Mouse (Mus musculus) lung, postnatal 0 days (tissue): ENCODE measurements around the gene Lrrtm4. TPM values are rescaled to one million over a fixed set of nuclear protein-coding genes. Genes with fewer than 3 reads are reported as not detected.

Source experiments
- ATAC-seq: fragments of 200-750 bp; cut with Nextera tagmentation; 2 replicates; pipeline ENCODE4 v1.8.0; 2017; ENCODE audit warnings: moderate library complexity
- DNase-seq: peaks from one replicate; pipeline ENCODE4 v3.0.0-alpha.2; 2016; ENCODE audit warnings: low spot score
- H3K27ac ChIP-seq: fragments of 300-500 bp; sonication (generic); 2 replicates; pipeline ENCODE4 v1.5.1; 2014; ENCODE audit warnings: antibody characterized with exemption, mild to moderate bottlenecking, low read length, mixed read lengths
- H3K27me3 ChIP-seq: fragments of 300-500 bp; sonication (generic); replicated peaks from 2 replicates; pipeline ENCODE4 v1.6.1; 2014; ENCODE audit warnings: low read length, mixed read lengths; ENCODE audit not compliant: insufficient read depth
- H3K36me3 ChIP-seq: fragments of 300-500 bp; sonication (generic); 2 replicates; pipeline ENCODE4 v1.6.1; 2014; ENCODE audit warnings: low read length, mixed read lengths; ENCODE audit not compliant: insufficient read depth
- H3K4me1 ChIP-seq: fragments of 300-500 bp; sonication (generic); 2 replicates; pipeline ENCODE4 v1.6.1; 2014; ENCODE audit warnings: antibody characterized with exemption, low read depth, low read length, mixed read lengths; ENCODE audit not compliant: insufficient read depth
- H3K4me2 ChIP-seq: fragments of 300-500 bp; sonication (generic); replicated peaks from 2 replicates; pipeline ENCODE4 v1.6.1; 2014; ENCODE audit warnings: low read depth, mild to moderate bottlenecking, low read length, moderate library complexity, mixed read lengths
- H3K4me3 ChIP-seq: fragments of 300-500 bp; sonication (generic); 2 replicates; pipeline ENCODE4 v1.5.1; 2014; ENCODE audit warnings: low read depth, low read length
- H3K9ac ChIP-seq: fragments of 300-500 bp; sonication (generic); replicated peaks from 2 replicates; pipeline ENCODE4 v1.6.1; 2014; ENCODE audit warnings: low read depth, mild to moderate bottlenecking
- H3K9me3 ChIP-seq: fragments of 300-500 bp; sonication (generic); 2 replicates; pipeline ENCODE4 v1.6.1; 2016; ENCODE audit warnings: low read length, mixed read lengths
- CTCF ChIP-seq: IDR thresholded peaks from 2 replicates; pipeline ENCODE4 v1.5.1; 2016; ENCODE audit warnings: antibody characterized with exemption, mild to moderate bottlenecking
- EP300 ChIP-seq: IDR thresholded peaks from 2 replicates; pipeline ENCODE4 v1.6.1; 2016; ENCODE audit warnings: antibody characterized with exemption, mild to moderate bottlenecking, control low read depth
- WGBS: fragments of 180-500 bp; shearing (Covaris S2); extraction: QIAGEN DNeasy Blood & Tissue Kit; methylation state at CpG from one replicate; pipeline ENCODE4 v1.1.7; 2014; 5-methylcytosine and 5-hydroxymethylcytosine counted together
- polyA plus RNA-seq: library from polyadenylated mRNA; unstranded; fragments of >200 nt; fragmentation: Nextera tagmentation; extraction: Ambion mirVana; gene quantifications from 2 replicates; pipeline ENCODE4 v1.2.1, GENCODE M21; 2015

Lrrtm4 gene
- polyA plus RNA-seq, 1 experiment from 2014 or later: 0.11 TPM

DNA sequence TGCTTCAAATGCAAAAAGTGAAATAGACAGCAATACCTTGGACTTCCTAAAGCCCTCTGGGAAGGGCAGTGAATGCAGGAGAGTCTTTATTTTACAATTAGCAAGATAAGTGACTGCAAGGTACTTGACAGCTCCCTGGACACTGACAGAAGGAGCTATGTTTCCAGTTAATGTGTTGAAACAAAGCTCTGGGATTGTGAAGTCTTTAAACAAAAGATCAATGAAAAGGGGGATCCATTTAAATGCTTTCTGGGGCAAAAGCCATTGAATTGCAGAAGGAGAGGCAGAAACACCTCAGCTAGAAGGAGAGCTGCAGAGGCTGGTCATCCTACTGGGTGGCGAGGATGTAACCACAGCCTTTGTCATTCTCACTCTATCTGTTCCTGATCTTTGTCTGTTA lies 571.1 kb downstream of the Lrrtm4 start:
- Histone ChIP-seq H3K27me3 (no peaks in the 10 kb centered on the region), H3K9ac (no peak overlapping the region), H3K4me1 (no peaks in the 10 kb centered on the region), H3K4me3 (no peak overlapping the region), H3K9me3 (no peaks in the 10 kb centered on the region), H3K36me3 (no peaks in the 10 kb centered on the region), H3K4me2 (no peak overlapping the region), H3K27ac (no peak overlapping the region)
- DNase-seq: no peak
- WGBS: 56% methylated on average over 1 of the region's 1 CpGs
- no peak for ATAC-seq
- TF ChIP-seq EP300 (no peak), CTCF (no peak)

DNA sequence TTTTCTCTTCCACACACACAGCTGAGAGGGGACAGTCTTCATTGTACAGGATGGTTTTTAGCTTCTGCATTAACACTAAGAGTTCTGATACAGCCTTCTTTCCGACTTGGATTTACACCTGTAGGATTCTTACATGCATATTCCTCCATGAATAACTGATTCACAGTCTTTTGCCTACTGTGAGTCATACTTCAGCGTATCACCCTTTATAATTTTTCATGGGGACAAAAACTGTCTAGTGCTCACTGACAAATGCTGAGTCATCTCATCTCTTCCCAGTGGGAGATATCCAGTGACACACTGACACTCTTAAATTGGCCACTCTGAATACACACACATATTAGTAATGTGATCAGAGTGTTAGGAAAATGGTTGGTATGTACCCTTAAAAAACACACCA lies 600.8 kb downstream of the Lrrtm4 start:
- WGBS: 74% methylated on average over 2 of the region's 2 CpGs
- Histone ChIP-seq H3K27ac (no peak overlapping the region), H3K4me2 (no peak overlapping the region), H3K27me3 (no peaks in the 10 kb centered on the region), H3K36me3 (no peaks in the 10 kb centered on the region), H3K4me1 (no peaks in the 10 kb centered on the region), H3K9me3 (no peaks in the 10 kb centered on the region), H3K9ac (no peak overlapping the region), H3K4me3 (no peak overlapping the region)
- no peak for TF ChIP-seq EP300
- TF ChIP-seq CTCF: no peak
- DNase-seq (no peak), ATAC-seq (no peak)

DNA sequence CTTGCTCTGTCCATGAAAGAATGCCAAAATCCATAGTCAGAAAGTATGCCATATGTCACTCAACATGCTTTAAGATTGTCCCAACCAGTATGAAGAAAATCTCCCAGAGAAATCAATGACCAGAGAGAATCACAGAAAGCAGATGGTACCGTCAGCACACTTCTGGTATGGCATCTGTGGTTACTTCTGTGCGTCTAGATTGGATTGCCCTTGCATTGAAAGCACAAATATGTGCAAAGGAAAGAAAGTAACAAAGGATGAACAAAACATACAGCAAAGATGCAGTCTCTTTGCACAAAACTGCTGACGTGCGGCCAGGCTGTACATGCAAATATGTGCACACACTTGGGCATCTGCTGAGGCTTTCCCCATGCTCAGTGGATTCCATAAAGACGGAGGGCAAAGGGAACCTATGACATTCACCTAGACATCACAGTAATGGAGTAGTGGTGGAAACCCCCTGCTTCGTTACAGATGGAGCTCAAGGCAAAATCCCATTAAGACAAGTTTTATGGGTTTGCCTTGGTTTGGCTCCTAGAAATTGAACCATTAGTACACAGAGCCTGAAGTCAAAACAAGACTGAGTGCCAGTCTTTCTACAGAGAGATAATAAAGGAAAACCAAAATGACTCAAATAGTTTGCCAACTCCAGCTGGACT lies 604.1 kb downstream of the Lrrtm4 start:
- DNase-seq (no peak), ATAC-seq (no peak)
- WGBS: 88% methylated on average over 6 of the region's 6 CpGs
- Histone ChIP-seq H3K36me3 (no peaks in the 10 kb centered on the region), H3K9me3 (no peaks in the 10 kb centered on the region), H3K27me3 (no peaks in the 10 kb centered on the region), H3K27ac (no peak overlapping the region), H3K4me2 (no peak overlapping the region), H3K9ac (no peak overlapping the region), H3K4me1 (no peaks in the 10 kb centered on the region), H3K4me3 (no peak overlapping the region)
- TF ChIP-seq CTCF: no peak
- TF ChIP-seq EP300: no peak

DNA sequence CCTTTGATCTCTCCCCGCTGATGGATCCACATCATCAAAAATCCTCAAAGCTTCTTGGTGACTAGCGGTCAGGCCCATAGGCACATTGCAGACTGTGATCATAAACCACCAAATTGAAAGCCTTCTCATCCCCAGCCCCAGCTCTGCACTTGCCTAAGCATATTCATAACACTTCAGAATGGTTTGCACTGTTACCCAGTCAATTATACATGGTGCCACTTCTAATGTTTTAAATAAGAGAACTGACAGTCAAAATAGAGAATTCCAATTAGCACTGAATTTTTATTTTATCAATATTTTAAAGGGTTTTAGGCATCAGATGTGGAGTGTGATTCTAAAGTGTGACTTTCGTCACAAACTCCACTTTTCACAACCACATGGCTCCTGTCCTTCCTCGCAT lies 606.8 kb downstream of the Lrrtm4 start:
- no peak for TF ChIP-seq CTCF
- no peak for TF ChIP-seq EP300
- Histone ChIP-seq H3K4me3 (no peak overlapping the region), H3K27ac (no peak overlapping the region), H3K9me3 (no peaks in the 10 kb centered on the region), H3K27me3 (no peaks in the 10 kb centered on the region), H3K4me2 (no peak overlapping the region), H3K4me1 (no peaks in the 10 kb centered on the region), H3K9ac (no peak overlapping the region), H3K36me3 (no peaks in the 10 kb centered on the region)
- DNase-seq: no peak
- 79% methylated on average over 4 of the region's 4 CpGs for WGBS
- no peak for ATAC-seq

DNA sequence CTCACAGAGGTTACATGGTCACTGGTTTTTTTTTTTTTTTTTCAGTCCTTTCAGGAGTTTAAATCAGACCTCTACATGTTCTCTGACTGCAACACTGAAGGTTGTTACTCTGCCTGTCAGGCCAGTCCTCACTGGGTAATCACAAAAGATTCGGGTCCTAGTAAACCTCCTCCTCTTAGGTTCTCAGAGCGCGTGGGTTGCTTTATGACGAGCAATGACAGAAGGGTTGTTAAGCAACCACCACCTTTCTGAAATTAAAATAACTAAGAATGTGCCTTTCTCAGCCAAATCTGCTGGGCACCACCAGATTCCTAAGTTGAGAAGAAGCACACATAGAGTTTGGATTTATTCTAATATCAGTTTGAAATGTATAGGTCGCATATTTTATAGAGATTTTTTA lies 644.1 kb downstream of the Lrrtm4 start:
- H3K4me1 ChIP-seq: no peaks in the 10 kb centered on the region
- DNase-seq: no peak
- no peaks in the 10 kb centered on the region for H3K9me3 ChIP-seq
- no peak for ATAC-seq
- no peak overlapping the region for H3K9ac ChIP-seq
- H3K27ac ChIP-seq: no peak overlapping the region
- 78% methylated on average over 5 of the region's 5 CpGs for WGBS
- no peaks in the 10 kb centered on the region for H3K27me3 ChIP-seq
- no peak overlapping the region for H3K4me3 ChIP-seq
- no peaks in the 10 kb centered on the region for H3K36me3 ChIP-seq
- TF ChIP-seq EP300: no peak
- H3K4me2 ChIP-seq: no peak overlapping the region

DNA sequence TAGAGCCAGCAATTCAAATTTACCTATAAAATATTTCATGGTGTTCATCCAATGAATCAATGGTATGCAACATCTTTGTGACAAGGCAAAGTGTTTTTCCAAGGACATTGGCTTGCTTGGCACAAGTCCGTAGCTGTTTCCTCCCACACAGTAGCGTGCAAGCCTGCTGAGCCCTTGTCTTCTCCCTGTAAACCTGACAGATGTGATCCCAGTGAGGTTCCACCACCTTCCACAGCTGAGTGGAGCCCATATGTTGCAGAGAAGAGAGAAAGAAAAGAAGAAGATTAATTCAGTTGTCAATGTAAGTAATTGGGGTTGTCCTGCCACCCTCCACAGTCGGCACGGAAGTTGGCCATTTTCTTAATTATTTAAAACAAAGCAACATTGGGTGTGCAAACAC lies 645.4 kb downstream of the Lrrtm4 start:
- DNase-seq (no peak), ATAC-seq (no peak)
- TF ChIP-seq EP300 (no peak), CTCF (no peak)

DNA sequence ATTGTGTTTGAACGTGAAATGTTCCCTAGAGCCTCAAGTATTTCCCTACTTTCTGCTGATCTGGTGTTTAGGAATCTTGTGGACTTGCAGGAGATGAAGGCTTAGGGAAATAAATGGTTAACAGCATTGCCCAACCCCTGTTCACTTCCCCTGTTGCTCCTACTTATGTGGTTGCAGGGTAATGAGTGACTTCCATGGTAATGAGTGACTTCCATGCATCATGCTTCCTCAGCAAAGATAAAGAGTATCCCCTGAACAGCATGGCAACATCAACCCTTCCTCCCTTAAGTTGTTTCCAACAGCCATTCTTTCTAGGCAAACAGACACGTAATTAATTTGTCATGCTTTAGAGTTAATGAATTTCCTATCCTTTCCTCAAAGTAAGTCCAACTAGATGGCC lies 685.5 kb downstream of the Lrrtm4 start:
- Histone ChIP-seq H3K4me1 (no peaks in the 10 kb centered on the region), H3K9me3 (no peaks in the 10 kb centered on the region), H3K9ac (no peak overlapping the region), H3K27me3 (no peaks in the 10 kb centered on the region), H3K4me3 (no peak overlapping the region), H3K4me2 (no peak overlapping the region), H3K27ac (no peak overlapping the region), H3K36me3 (no peaks in the 10 kb centered on the region)
- no peak for ATAC-seq
- TF ChIP-seq EP300 (no peak), CTCF (no peak)
- no peak for DNase-seq
- 56% methylated on average over 2 of the region's 2 CpGs for WGBS

More for the DNA sequence above, 645.4 kb downstream of the Lrrtm4 start:
- no peaks in the 10 kb centered on the region for H3K36me3 ChIP-seq
- H3K4me3 ChIP-seq: no peak overlapping the region
- H3K9me3 ChIP-seq: no peaks in the 10 kb centered on the region
- 74% methylated on average over 4 of the region's 4 CpGs for WGBS
- H3K27me3 ChIP-seq: no peaks in the 10 kb centered on the region
- no peak overlapping the region for H3K4me2 ChIP-seq
- H3K27ac ChIP-seq: no peak overlapping the region
- H3K4me1 ChIP-seq: no peaks in the 10 kb centered on the region
- no peak overlapping the region for H3K9ac ChIP-seq
